Mouse (Mus musculus) embryonic facial prominence, embryonic 12.5 days (tissue): Measurements from ENCODE around the gene Styk1. TPM values are rescaled to one million over a fixed set of nuclear protein-coding genes. Genes with fewer than 3 reads are reported as not detected.
A peak's percentile ranks its signal among the peaks of the same experiment; 100 is the strongest.

Source experiments
- ATAC-seq: fragments of 200-750 bp; cut with Nextera tagmentation; 2 replicates; pipeline ENCODE4 v1.8.0; 2017; ENCODE audit not compliant: insufficient number of reproducible peaks, insufficient read depth, low FRiP score, low TSS enrichment
- H3K27ac ChIP-seq: fragments of 300-500 bp; sonication (generic); 2 replicates; pipeline ENCODE4 v1.5.1; 2016; ENCODE audit warnings: mild to moderate bottlenecking
- H3K27me3 ChIP-seq: fragments of 300-500 bp; sonication (generic); 2 replicates; pipeline ENCODE4 v1.6.1; 2016; ENCODE audit warnings: mild to moderate bottlenecking, moderate library complexity
- H3K36me3 ChIP-seq: fragments of 300-500 bp; sonication (generic); 2 replicates; pipeline ENCODE4 v1.6.1; 2016; ENCODE audit warnings: mild to moderate bottlenecking
- H3K4me1 ChIP-seq: fragments of 300-500 bp; sonication (generic); 2 replicates; pipeline ENCODE4 v1.6.1; 2016
- H3K4me2 ChIP-seq: fragments of 300-500 bp; sonication (generic); replicated peaks from 2 replicates; pipeline ENCODE4 v1.6.1; 2016; ENCODE audit warnings: mild to moderate bottlenecking, moderate library complexity
- H3K4me3 ChIP-seq: fragments of 300-500 bp; sonication (generic); 2 replicates; pipeline ENCODE4 v1.5.1; 2016; ENCODE audit warnings: mild to moderate bottlenecking
- H3K9ac ChIP-seq: fragments of 300-500 bp; sonication (generic); 2 replicates; pipeline ENCODE4 v1.6.1; 2016; ENCODE audit warnings: mild to moderate bottlenecking, moderate library complexity
- H3K9me3 ChIP-seq: fragments of 300-500 bp; sonication (generic); 2 replicates; pipeline ENCODE4 v1.6.1; 2016; ENCODE audit warnings: mild to moderate bottlenecking, moderate library complexity
- WGBS: fragments of 180-500 bp; shearing (Covaris S2); methylation state at CpG from one replicate; pipeline ENCODE4 v1.1.7; 2016; 5-methylcytosine and 5-hydroxymethylcytosine counted together
- polyA plus RNA-seq: library from polyadenylated mRNA; unstranded; fragments of >200 nt; fragmentation: Nextera tagmentation; extraction: Ambion mirVana; gene quantifications from 2 replicates; pipeline ENCODE4 v1.2.1, GENCODE M21; 2016

Styk1 gene
- polyA plus RNA-seq, result 1.8 and 2.6 TPM in 2 replicates

DNA sequence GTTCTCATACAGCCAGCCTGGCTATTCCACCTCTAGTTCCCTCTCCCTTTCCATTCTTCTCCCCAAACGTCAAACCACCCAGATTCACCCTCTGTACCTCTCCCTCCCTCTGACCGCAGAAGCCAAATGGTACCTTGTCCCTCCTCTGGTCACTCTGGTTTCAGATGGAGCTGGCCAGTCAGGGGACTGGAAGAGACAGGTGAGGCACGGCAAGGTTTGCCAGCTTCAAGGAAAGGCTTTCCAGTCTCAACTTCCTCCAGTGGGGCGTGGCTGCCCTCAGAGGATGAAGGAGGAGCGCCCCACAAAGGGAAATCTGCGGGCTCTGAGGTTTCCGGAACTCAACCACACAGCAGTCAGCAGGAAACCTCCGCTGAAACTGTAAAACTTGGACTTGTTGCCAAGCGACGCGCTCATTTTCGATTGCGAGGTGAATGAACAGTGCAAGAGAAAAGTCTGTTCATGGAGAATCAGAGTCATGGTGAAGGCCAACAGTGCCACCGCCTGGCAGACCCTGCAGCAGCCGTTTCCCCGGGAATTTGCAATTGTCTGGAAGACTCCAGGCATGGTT, at the start of gene Styk1:
Styk1 (minus strand) TSS at position 246 of the 568 bp plus-strand sequence.
- H3K4me3 ChIP-seq, result peak within 1 kb of the TSS; percentile 33
- no peaks in the 10 kb centered on the region for H3K9me3 ChIP-seq
- H3K27ac ChIP-seq, result 0 out of 2 replicates have a peak within 1 kb of the TSS, but pooled peaks have one; percentile 36
- no peak within 1 kb of the TSS for H3K9ac ChIP-seq
- H3K4me1 ChIP-seq, result no peaks in the 10 kb centered on the region
- ATAC-seq, result peak; percentile 83
- H3K36me3 ChIP-seq, result no peaks in the 10 kb centered on the region
- peak within 1 kb of the TSS; percentile 52 for H3K4me2 ChIP-seq
- H3K27me3 ChIP-seq, result no peaks in the 10 kb centered on the region
- WGBS, result 1% methylated on average over 16 of the region's 16 CpGs

DNA sequence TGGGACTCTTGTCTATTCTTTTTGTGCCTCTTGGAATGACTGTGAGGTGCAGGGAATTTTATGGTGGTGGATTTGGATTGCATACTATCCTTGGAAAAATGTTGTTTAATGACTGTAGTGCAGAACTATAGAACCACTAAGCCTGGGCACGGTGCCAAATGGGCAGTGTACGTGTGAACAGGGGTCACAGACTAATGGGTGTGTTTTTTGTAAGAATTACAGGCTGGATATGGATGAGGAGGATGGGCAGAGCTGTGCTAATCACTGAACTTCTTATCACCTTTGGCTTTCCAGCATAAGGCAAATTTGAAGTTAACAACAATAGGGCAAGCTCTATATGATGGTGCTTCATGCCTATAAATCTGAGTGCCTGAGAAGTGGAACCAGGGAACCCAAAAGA, 49.6 kb upstream of the Styk1 start:
- H3K27ac ChIP-seq, result no peak overlapping the region
- WGBS, result 76% methylated on average over 2 of the region's 2 CpGs
- no peak overlapping the region for H3K4me2 ChIP-seq
- H3K4me3 ChIP-seq, result no peak overlapping the region
- H3K9me3 ChIP-seq, result no peaks in the 10 kb centered on the region
- H3K9ac ChIP-seq, result no peak overlapping the region
- no peak for ATAC-seq
- H3K27me3 ChIP-seq, result no peaks in the 10 kb centered on the region
- H3K36me3 ChIP-seq, result no peaks in the 10 kb centered on the region
- no peaks in the 10 kb centered on the region for H3K4me1 ChIP-seq

DNA sequence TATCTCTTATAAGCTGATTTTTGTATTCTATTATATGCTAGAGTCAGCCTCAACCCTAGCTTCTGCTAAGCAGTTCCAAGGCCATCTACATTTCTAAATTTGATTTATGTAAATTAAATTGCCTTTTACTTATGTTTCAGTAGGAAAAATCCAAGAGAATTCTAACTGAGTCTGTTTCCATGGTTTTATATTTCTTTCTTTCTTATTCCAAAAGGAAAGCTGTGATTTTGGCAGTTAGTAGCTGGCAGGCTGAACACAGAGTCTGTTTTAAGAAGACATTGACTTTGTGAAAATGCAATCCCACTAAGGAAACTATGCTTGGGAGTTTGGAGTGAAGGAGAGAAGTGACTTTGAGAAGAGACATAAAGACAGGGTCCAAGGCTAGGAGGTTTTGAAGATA, 49.2 kb upstream of the Styk1 start:
- no peak for ATAC-seq
- Histone ChIP-seq H3K4me1 (no peaks in the 10 kb centered on the region), H3K36me3 (no peaks in the 10 kb centered on the region), H3K9me3 (no peaks in the 10 kb centered on the region), H3K9ac (no peak overlapping the region), H3K4me3 (no peak overlapping the region), H3K27ac (no peak overlapping the region), H3K4me2 (no peak overlapping the region), H3K27me3 (no peaks in the 10 kb centered on the region)

DNA sequence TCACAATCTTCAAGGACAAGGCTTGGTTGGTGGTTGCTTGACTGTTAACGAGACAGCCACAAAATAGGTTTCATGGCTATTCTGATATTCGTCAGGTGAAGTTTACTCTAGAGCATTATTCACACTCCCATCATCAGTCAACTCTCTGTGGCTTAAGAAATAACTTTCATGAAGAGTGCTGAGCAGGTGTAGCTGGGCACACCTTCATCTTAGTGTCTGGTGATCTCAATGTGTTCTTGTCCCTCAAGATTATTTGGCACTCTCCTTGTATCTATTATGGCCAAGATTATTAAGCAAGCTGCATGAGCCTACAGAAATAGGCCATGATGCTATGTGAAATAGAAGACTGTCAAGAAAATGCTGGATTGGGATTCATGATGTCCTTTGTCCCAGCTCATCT, 47.9 kb upstream of the Styk1 start:
- Histone ChIP-seq H3K4me3 (no peak overlapping the region), H3K27ac (no peak overlapping the region), H3K9ac (no peak overlapping the region), H3K27me3 (no peaks in the 10 kb centered on the region), H3K36me3 (no peaks in the 10 kb centered on the region), H3K9me3 (no peaks in the 10 kb centered on the region), H3K4me2 (no peak overlapping the region), H3K4me1 (no peaks in the 10 kb centered on the region)
- no peak for ATAC-seq
- WGBS, result 82% methylated on average over 2 of the region's 2 CpGs

DNA sequence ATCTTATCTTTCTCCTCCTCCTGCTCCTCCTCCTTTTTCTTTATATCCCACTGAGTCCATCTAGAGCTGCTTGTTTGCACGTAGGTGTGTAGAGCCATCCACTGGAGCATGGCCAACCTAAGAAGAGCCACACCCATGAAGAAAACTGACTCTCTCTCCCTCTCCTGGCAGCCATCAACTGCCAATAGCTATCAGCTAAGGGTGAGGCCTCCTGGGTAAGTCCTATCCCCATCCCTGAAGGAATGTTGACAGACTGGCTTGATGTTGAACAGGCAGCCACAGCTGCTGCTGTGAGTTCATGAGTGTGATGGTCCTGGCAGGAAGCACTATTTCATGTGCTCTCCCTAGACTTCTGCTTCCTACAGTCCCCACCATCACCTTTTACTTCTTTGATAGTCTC, 43.3 kb upstream of the Styk1 start:
- Histone ChIP-seq H3K9me3 (no peaks in the 10 kb centered on the region), H3K36me3 (no peaks in the 10 kb centered on the region), H3K27me3 (no peaks in the 10 kb centered on the region), H3K4me2 (no peak overlapping the region), H3K4me3 (no peak overlapping the region), H3K27ac (no peak overlapping the region), H3K4me1 (no peaks in the 10 kb centered on the region), H3K9ac (no peak overlapping the region)
- WGBS, result 68% methylated on average over 1 of the region's 1 CpGs
- no peak for ATAC-seq

DNA sequence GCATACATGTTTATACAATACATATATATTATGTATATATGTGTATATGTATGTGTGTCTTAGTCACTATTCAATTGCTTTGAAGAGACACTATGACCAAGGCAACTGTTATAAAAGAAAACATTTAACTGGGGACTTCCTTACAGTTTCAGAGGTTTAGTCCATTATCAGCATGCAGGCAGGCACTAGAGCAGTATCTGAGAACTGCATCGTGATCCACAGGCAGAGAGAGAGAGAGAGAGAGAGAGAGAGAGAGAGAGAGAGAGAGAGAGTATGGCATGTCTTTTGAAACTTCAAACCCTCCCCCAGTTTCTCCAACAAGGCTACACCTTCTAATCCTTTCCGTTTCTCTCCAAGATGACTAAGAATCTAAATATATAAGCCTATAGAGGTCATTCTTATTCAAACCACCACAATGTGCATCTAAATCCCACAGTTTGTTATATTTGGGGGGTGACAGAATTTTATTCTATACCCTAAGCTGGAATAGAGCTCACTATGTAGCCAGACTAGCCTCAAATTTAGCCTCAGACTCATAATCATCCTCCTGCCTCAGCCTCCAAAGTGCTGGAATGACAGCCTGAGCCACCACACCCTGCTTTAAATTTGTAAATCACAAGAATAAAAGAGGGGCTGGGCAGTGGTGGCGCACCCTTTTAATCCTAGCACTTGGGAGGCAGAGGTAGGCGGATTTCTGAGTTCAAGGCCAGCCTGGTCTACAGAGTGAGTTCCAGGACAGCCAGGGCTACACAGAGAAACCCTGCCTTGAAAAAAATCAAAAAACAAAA, 40.7 kb upstream of the Styk1 start:
- whole genome bisulfite sequencing, result 76% methylated on average over 4 of the region's 4 CpGs
- no peak overlapping the region for H3K4me2 ChIP-seq
- no peaks in the 10 kb centered on the region for H3K4me1 ChIP-seq
- no peak overlapping the region for H3K9ac ChIP-seq
- H3K9me3 ChIP-seq, result no peaks in the 10 kb centered on the region
- H3K27me3 ChIP-seq, result no peaks in the 10 kb centered on the region
- H3K4me3 ChIP-seq, result no peak overlapping the region
- no peak for ATAC-seq
- H3K36me3 ChIP-seq, result no peaks in the 10 kb centered on the region
- H3K27ac ChIP-seq, result no peak overlapping the region

DNA sequence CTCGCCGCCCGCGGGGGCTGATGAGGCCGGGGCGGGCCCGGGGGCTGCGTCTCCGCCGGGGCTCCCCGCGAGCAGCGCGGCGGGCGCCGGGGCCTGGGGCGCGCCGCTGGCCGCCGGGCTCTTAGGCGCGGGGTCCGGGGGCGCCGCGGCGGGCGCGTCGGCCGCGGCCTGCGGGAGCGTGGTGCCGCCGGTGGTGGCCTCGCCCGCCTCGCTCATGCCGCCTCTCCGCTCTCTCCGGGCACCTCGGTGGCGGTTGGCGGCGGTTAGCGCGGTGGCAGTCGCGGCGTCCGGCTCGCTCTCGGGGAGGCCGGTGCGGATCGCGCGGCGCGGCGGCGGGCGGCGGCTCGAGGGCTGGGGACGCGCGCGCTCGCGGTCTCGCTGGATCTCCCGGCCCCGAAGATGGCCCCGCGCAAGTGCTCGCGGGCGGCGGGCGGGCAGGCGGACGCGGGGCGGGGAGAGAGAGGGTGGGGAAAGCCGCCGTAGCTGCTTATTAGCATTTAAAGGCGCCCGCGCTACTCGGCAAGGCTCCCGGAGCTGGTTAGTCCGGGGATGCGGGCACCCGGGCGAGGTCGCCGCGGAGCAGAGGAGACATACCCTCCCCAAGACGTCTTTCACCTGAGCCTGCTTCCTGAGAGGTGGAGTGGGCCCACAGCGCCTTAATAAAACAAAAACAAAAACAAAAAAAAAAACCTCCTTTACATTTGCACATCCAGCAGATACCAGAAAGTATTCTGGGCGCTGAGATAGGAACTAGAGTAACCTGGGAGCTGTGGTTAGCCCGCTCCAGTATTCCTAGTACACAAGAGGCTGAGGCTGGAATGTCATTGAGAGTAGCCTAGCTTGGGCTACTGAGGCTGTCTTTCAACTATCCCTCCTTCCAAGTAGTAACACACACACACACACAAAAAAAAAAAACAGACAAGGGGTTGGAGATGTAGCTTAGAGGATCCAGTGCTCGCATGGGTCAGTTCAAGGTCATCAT, 34.9 kb upstream of the Styk1 start, which contains the start of gene Ybx3:
Ybx3 (minus strand) TSS at position 437 of the 982 bp plus-strand sequence.
- peak within 1 kb of the TSS; percentile 84 for H3K27ac ChIP-seq
- peak; percentile 89 for ATAC-seq
- H3K27me3 ChIP-seq, result no peaks in the 10 kb centered on the region
- peak within 1 kb of the TSS; percentile 85 for H3K9ac ChIP-seq
- under 1% methylated on average over 76 of the region's 107 CpGs for WGBS
- H3K4me2 ChIP-seq, result peak within 1 kb of the TSS; percentile 77
- peak within 1 kb of the TSS; percentile 71 for H3K4me3 ChIP-seq
- no peaks in the 10 kb centered on the region for H3K9me3 ChIP-seq
- H3K36me3 ChIP-seq, result no peaks in the 10 kb centered on the region
- peaks cover 20% of the 10 kb centered on the region for H3K4me1 ChIP-seq

DNA sequence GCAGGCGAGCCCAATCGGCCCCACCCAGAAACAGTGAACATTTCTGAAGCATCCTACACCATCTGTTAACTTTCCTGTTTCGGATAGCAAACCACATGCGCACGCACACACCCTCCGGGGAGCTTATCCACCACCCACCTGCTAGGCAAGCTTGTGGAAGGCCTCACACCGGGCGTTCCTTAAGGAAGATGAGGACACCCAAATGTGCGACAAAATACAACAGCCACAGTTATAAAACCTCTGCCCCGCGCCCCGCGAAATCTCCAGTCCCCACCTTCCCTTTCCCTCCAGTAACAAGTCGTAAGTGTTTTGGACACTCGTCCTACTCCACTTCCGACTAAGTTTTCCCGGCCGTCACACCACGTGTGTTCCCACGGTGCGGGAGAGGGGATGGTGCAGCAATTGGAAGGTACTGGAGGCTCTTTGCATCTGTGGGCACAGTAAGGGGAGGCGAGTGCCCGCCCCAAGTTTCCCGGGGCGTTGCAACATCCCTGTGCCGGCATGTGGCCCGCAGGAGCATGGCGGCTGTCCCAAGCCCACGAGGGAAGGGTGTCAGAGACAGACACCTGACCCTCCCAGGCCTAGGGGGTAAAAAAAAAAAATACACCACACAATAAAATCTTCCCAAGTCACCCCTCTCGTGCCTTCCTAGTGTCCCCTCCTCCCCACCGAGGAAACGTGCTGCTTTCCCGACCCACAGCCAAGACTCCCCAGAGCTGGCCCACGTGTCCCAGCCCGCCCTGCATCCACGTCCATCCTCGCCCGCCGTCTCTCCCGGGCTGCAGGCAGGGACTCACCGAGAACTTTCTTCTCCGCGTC, 34.0 kb upstream of the Styk1 start:
- peak overlapping the region; percentile 71 for H3K4me3 ChIP-seq

DNA sequence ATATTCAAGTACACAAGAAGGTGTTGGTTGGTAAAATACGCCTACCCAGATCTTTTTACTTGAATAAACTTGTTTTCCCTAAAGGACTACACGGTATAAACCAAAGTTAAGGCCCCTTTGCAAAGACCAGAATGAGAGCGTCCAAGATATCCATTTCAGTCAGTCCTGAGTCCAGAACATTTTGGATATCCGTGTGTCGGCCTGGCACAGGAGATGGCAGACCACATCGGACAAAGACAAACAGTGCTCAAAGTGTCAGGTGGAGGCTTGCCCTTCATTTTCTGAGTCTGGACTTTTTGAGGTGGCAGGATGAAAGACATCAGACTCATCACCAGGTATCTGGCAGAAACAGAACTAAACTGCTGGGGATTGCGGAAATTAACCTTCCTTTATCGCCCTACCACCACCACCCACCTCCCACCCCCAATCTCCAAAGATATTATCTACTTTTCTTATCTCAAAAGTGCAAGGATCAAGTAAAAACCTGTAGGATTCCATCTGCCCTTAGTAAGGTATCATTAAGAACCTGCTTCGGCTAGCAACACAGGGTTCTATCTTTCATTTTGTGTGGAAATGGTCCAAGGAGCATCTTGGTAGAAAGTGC, 33.1 kb upstream of the Styk1 start:
- WGBS, result 40% methylated on average over 9 of the region's 9 CpGs
- no peak overlapping the region for H3K9ac ChIP-seq
- no peaks in the 10 kb centered on the region for H3K9me3 ChIP-seq
- no peaks in the 10 kb centered on the region for H3K27me3 ChIP-seq
- no peak overlapping the region for H3K27ac ChIP-seq
- H3K4me2 ChIP-seq, result peak overlapping the region; percentile 77
- peak overlapping the region; percentile 71 for H3K4me3 ChIP-seq
- no peak for ATAC-seq
- H3K36me3 ChIP-seq, result no peaks in the 10 kb centered on the region
- peaks cover 25% of the 10 kb centered on the region for H3K4me1 ChIP-seq

More for the DNA sequence above, 34.0 kb upstream of the Styk1 start:
- peak overlapping the region; percentile 84; the same call in 1 of the 2 replicates for H3K27ac ChIP-seq
- H3K27me3 ChIP-seq, result no peaks in the 10 kb centered on the region
- peak overlapping the region; percentile 77 for H3K4me2 ChIP-seq
- H3K9me3 ChIP-seq, result no peaks in the 10 kb centered on the region
- no peaks in the 10 kb centered on the region for H3K36me3 ChIP-seq
- peaks cover 23% of the 10 kb centered on the region for H3K4me1 ChIP-seq
- WGBS, result under 1% methylated on average over 43 of the region's 43 CpGs
- peak; percentile 62; the same call in 1 of the 2 replicates for ATAC-seq
- peak overlapping the region; percentile 85 for H3K9ac ChIP-seq

DNA sequence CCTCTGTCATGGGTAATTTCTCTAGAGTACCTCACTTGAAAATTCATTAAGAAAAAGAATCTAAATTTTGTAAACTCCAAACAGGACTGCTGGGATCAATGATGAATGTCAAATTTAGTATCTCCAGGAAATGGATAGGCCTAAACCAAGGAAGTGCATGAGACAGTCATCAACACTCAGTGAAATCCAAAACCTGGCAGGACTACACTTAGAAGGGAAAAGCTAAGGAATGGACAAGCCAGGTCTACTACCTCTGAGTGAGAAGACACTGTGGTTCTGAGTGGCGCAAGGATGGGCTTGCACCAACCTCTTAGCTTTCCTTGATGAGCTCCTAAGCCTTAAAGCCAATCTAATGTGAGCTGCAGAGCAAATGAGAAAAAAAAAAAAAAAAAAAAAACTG, 32.1 kb upstream of the Styk1 start:
- 85% methylated on average over 1 of the region's 1 CpGs for WGBS
- H3K4me3 ChIP-seq, result no peak overlapping the region
- no peak overlapping the region for H3K27ac ChIP-seq
- no peaks in the 10 kb centered on the region for H3K27me3 ChIP-seq
- H3K9me3 ChIP-seq, result no peaks in the 10 kb centered on the region
- peaks cover 25% of the 10 kb centered on the region for H3K4me1 ChIP-seq
- no peak overlapping the region for H3K4me2 ChIP-seq
- ATAC-seq, result no peak
- no peaks in the 10 kb centered on the region; the same call in 1 of the 2 replicates for H3K36me3 ChIP-seq
- H3K9ac ChIP-seq, result no peak overlapping the region
